Mouse (Mus musculus): Measurements from ENCODE around the gene Kctd8. TPM values are rescaled to one million over a fixed set of nuclear protein-coding genes. Genes with fewer than 3 reads are reported as not detected.

Gene Kctd8
- 1.0 and 1.3 TPM in 2 replicates for polyA plus RNA-seq (2014; fragmentation: Nextera tagmentation; extraction: Ambion mirVana)

DNA sequence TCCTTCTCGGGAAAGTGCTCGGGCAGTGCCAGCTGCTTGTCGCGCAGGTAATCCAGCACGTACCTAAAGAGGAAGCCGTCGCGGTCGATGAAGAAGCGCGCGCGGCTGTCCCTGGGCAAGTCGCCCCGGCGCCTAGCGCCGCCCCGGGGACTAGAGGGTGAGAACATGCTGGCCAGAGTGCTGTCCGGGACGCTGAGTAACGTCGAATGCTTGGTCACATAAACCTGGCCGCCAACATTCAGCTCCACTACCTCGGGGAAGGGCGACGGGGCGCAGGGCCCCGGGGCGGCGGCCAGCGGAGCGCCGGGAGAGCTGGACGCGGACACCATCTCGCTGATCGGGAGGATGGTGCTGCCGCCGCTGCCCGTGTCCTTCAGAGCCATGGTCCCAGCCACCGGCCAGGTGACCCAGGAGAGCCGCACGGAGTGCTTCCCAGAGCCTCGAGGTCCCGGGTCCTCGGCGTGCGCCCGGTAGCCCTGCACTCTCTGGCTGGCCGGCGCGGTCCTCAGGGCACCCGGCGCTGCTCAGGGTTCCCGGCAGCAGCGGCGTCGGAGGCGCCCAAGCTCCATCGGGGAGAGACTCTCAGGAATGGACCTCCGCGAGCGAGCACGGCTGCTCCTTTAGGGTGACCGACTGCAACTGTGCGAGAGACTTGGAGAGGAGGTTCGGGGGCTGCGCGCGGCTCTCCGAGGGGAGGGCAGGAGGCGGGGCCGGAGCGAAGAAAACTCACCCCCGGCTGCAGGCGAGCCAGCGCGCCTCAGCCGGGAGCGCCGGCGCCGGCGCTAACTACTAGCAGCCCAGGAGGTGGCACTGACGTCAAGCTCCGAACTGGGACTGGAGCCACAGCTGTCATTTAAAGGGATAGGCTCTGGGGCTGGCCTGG lies at the start of gene Kctd8:
Gene Kctd8, minus strand, starts transcription at position 761 of the 883 bp plus-strand sequence.
- under 1% methylated on average over 85 of the region's 87 CpGs for WGBS
- Histone ChIP-seq H3K27ac (ENCODE audit: low read depth, low read length) (no peak within 1 kb of the TSS), H3K27me3 (ENCODE audit: control insufficient read depth, insufficient read depth, low read length) (peaks cover 9% of the 10 kb centered on the region; the same call in 1 of the 2 replicates)

GRCm38 (mm10) chr5:69379072-69379471 lies 37.6 kb upstream of the Kctd8 start:
- Histone ChIP-seq H3K9ac (ENCODE audit: low read length) (no peak overlapping the region), H3K4me3 (ENCODE audit: low read depth, low read length) (no peak overlapping the region), H3K36me3 (ENCODE audit: control insufficient read depth, insufficient read depth, low read length) (no peaks in the 10 kb centered on the region), H3K4me2 (ENCODE audit: low read depth, low read length, severe bottlenecking) (no peak overlapping the region), H3K4me1 (replicated peaks; ENCODE audit: control insufficient read depth, insufficient read depth, low read length) (no peaks in the 10 kb centered on the region), H3K27me3 (ENCODE audit: control insufficient read depth, insufficient read depth, low read length) (no peaks in the 10 kb centered on the region), H3K9me3 (ENCODE audit: control insufficient read depth, low read length) (no peaks in the 10 kb centered on the region), H3K27ac (ENCODE audit: low read depth, low read length) (no peak overlapping the region)
- DNase-seq (ENCODE audit: low spot score) (no peak), ATAC-seq (replicated peaks; ENCODE audit: low FRiP score) (no peak)
- whole genome bisulfite sequencing, result 93% methylated on average over 4 of the region's 4 CpGs

More for the DNA sequence above, at the start of gene Kctd8:
- Histone ChIP-seq H3K9ac (ENCODE audit: low read length) (peak within 1 kb of the TSS; percentile 59), H3K36me3 (ENCODE audit: control insufficient read depth, insufficient read depth, low read length) (no peaks in the 10 kb centered on the region), H3K4me2 (ENCODE audit: low read depth, low read length, severe bottlenecking) (peak within 1 kb of the TSS; percentile 86), H3K9me3 (ENCODE audit: control insufficient read depth, low read length) (no peaks in the 10 kb centered on the region), H3K4me3 (ENCODE audit: low read depth, low read length) (peak within 1 kb of the TSS; percentile 51), H3K4me1 (replicated peaks; ENCODE audit: control insufficient read depth, insufficient read depth, low read length) (peaks cover 4% of the 10 kb centered on the region; the same call in 1 of the 2 replicates)
- DNase-seq (ENCODE audit: low spot score), result peak; percentile 85
- ATAC-seq (replicated peaks; ENCODE audit: low FRiP score), result peak; percentile 94

- DNase-seq (ENCODE audit: low spot score), result no peak
- Histone ChIP-seq H3K4me2 (ENCODE audit: low read depth, low read length, severe bottlenecking) (no peak overlapping the region), H3K36me3 (ENCODE audit: control insufficient read depth, insufficient read depth, low read length) (no peaks in the 10 kb centered on the region), H3K27ac (ENCODE audit: low read depth, low read length) (no peak overlapping the region), H3K9me3 (ENCODE audit: control insufficient read depth, low read length) (no peaks in the 10 kb centered on the region), H3K27me3 (ENCODE audit: control insufficient read depth, insufficient read depth, low read length) (no peaks in the 10 kb centered on the region), H3K4me1 (replicated peaks; ENCODE audit: control insufficient read depth, insufficient read depth, low read length) (no peaks in the 10 kb centered on the region), H3K9ac (ENCODE audit: low read length) (no peak overlapping the region), H3K4me3 (ENCODE audit: low read depth, low read length) (no peak overlapping the region)
- no peak for ATAC-seq (replicated peaks; ENCODE audit: low FRiP score)
- WGBS, result 87% methylated on average over 3 of the region's 3 CpGs
These were observed 9.1 kb upstream of the Kctd8 start for GRCm38 (mm10) chr5:69350596-69350995.

DNA sequence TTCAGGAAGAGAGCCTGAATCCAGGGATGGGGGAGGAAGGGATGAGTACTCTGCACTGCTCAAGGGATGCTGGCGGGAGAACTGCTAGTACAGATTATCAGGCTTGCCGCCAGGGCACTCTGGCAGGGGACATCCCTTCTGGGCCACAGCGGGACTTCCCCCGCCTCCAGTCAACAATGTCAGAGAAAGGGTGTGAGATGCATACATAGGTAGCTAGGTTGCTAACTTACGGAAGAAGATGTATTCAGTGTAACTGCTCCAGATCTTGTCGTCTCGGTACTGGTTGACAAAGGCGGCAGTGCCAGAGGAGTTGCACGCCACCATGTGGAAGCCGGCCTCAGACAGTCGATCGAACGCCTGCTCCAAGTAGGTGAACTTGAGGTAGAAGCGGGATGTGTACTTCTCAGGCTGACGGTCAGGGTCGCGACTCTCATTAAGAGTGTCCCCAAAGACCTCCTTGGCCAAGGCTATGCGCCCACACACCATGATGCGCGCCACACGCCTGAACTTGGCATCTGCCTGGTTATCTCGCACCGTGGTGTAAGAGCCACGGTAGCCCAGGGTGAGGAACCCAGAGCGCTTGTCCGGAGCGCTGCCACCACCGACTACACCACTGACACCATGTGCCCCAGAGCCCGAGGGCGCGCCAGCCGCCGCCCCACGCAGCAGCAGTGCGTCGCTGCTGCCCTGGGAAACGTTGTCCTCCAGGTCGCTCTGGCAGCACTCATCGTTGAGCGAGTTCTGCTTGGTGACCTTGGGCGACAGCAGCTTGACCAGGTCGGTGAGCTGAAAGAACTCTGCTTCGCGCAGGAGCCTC lies 1.2 kb downstream of the Kctd8 start:
- H3K9me3 ChIP-seq (ENCODE audit: control insufficient read depth, low read length), result no peaks in the 10 kb centered on the region
- H3K4me1 ChIP-seq (replicated peaks; ENCODE audit: control insufficient read depth, insufficient read depth, low read length), result peaks cover 4% of the 10 kb centered on the region; the same call in 1 of the 2 replicates
- peak overlapping the region; percentile 86 for H3K4me2 ChIP-seq (ENCODE audit: low read depth, low read length, severe bottlenecking)
- ATAC-seq (replicated peaks; ENCODE audit: low FRiP score) (peak; percentile 49), DNase-seq (ENCODE audit: low spot score) (peak; percentile 69)
- H3K36me3 ChIP-seq (ENCODE audit: control insufficient read depth, insufficient read depth, low read length), result no peaks in the 10 kb centered on the region
- H3K27ac ChIP-seq (ENCODE audit: low read depth, low read length), result no peak overlapping the region
- peaks cover 9% of the 10 kb centered on the region; the same call in 1 of the 2 replicates for H3K27me3 ChIP-seq (ENCODE audit: control insufficient read depth, insufficient read depth, low read length)
- under 1% methylated on average over 44 of the region's 44 CpGs for WGBS
- peak overlapping the region; percentile 51 for H3K4me3 ChIP-seq (ENCODE audit: low read depth, low read length)
- H3K9ac ChIP-seq (ENCODE audit: low read length), result peak overlapping the region; percentile 59

DNA sequence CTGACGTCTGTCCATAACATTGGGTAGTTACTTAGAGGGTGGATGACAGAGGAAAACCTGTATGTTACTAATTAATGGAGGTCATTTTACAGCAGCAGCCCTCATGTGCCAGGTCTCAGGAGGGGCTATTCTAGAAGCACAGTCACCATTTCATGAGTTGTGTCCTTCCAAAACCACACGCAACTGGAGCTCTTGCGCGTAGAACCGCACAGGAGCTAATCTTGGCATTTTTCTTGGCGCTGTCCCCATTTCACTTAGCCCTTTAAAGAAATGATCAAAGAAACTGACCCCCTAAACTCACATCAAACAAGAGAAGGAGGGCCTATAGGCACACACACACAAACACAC lies 1.9 kb downstream of the Kctd8 start:
- no peak overlapping the region for H3K4me2 ChIP-seq (ENCODE audit: low read depth, low read length, severe bottlenecking)
- DNase-seq (ENCODE audit: low spot score) (no peak), ATAC-seq (replicated peaks; ENCODE audit: low FRiP score) (no peak)
- H3K4me3 ChIP-seq (ENCODE audit: low read depth, low read length), result no peak overlapping the region
- 83% methylated on average over 6 of the region's 6 CpGs for WGBS
- no peaks in the 10 kb centered on the region for H3K36me3 ChIP-seq (ENCODE audit: control insufficient read depth, insufficient read depth, low read length)
- H3K9ac ChIP-seq (ENCODE audit: low read length), result no peak overlapping the region
- H3K4me1 ChIP-seq (replicated peaks; ENCODE audit: control insufficient read depth, insufficient read depth, low read length), result peaks cover 4% of the 10 kb centered on the region; the same call in 1 of the 2 replicates
- H3K27ac ChIP-seq (ENCODE audit: low read depth, low read length), result no peak overlapping the region
- H3K9me3 ChIP-seq (ENCODE audit: control insufficient read depth, low read length), result no peaks in the 10 kb centered on the region
- peaks cover 9% of the 10 kb centered on the region; the same call in 1 of the 2 replicates for H3K27me3 ChIP-seq (ENCODE audit: control insufficient read depth, insufficient read depth, low read length)

DNA sequence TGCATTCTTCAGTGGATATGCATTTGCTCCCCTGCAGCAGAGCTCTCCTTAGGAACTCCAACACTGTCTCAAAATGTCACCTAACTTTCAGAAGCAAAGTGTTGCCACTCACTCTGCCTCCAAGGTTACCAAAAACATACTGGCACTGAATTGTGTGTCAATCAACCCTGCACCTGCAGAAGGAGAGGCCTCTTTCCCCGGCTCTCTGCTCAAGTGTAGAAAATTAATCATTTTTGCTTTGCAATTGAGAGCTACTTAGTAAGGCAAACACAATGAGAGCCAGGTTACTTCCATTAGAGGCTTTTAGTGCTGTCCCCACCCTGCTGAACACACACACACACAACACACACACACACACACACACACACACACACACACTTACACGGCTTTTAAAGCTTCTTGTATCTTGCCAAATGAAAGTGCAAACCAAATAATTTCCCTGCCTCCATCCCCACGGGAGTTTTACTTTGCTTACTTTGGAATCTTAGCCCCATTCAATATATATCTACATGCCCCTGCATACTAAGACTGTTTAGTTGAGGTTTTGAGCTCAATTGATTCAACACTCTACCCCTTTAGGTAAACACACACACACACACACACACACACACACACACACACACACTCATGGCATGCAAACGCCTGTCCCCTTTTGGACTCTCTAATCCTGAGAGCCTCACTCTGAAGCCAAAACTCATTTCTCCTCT lies 2.4 kb downstream of the Kctd8 start:
- ATAC-seq (replicated peaks; ENCODE audit: low FRiP score) (no peak), DNase-seq (ENCODE audit: low spot score) (no peak)
- Histone ChIP-seq H3K4me2 (ENCODE audit: low read depth, low read length, severe bottlenecking) (no peak overlapping the region), H3K9me3 (ENCODE audit: control insufficient read depth, low read length) (no peaks in the 10 kb centered on the region), H3K4me3 (ENCODE audit: low read depth, low read length) (no peak overlapping the region), H3K4me1 (replicated peaks; ENCODE audit: control insufficient read depth, insufficient read depth, low read length) (peaks cover 4% of the 10 kb centered on the region; the same call in 1 of the 2 replicates), H3K36me3 (ENCODE audit: control insufficient read depth, insufficient read depth, low read length) (no peaks in the 10 kb centered on the region), H3K27me3 (ENCODE audit: control insufficient read depth, insufficient read depth, low read length) (peaks cover 9% of the 10 kb centered on the region; the same call in 1 of the 2 replicates), H3K9ac (ENCODE audit: low read length) (no peak overlapping the region), H3K27ac (ENCODE audit: low read depth, low read length) (no peak overlapping the region)
- WGBS, result 48% methylated on average over 4 of the region's 4 CpGs

- Histone ChIP-seq H3K27me3 (ENCODE audit: control insufficient read depth, insufficient read depth, low read length) (peaks cover 2% of the 10 kb centered on the region; the same call in 1 of the 2 replicates), H3K4me1 (replicated peaks; ENCODE audit: control insufficient read depth, insufficient read depth, low read length) (no peaks in the 10 kb centered on the region; the same call in 1 of the 2 replicates), H3K36me3 (ENCODE audit: control insufficient read depth, insufficient read depth, low read length) (no peaks in the 10 kb centered on the region), H3K4me2 (ENCODE audit: low read depth, low read length, severe bottlenecking) (no peak overlapping the region), H3K9ac (ENCODE audit: low read length) (no peak overlapping the region), H3K9me3 (ENCODE audit: control insufficient read depth, low read length) (no peaks in the 10 kb centered on the region), H3K4me3 (ENCODE audit: low read depth, low read length) (no peak overlapping the region), H3K27ac (ENCODE audit: low read depth, low read length) (no peak overlapping the region)
- DNase-seq (ENCODE audit: low spot score) (no peak), ATAC-seq (replicated peaks; ENCODE audit: low FRiP score) (no peak)
- WGBS, result 71% methylated on average over 4 of the region's 4 CpGs
These were observed 13.9 kb downstream of the Kctd8 start for GRCm38 (mm10) chr5:69327561-69327960.
